Mouse (Mus musculus) CH12.LX (cell line): ENCODE results near the gene Dusp3. TPM values are rescaled to one million over a fixed set of nuclear protein-coding genes. Genes with fewer than 3 reads are reported as not detected.
A peak's percentile ranks its signal among the peaks of the same experiment; 100 is the strongest.

Experiments
- DNase-seq: peaks from one replicate; pipeline ENCODE4 v3.0.0-alpha.2; 2013; ENCODE audit errors: extremely low read depth
- H3K27ac ChIP-seq: 2 replicates; pipeline ENCODE4 v1.5.1; 2012; ENCODE audit warnings: low read depth, mild to moderate bottlenecking, control low read depth, moderate library complexity; ENCODE audit not compliant: insufficient read depth
- H3K27me3 ChIP-seq: replicated peaks from 2 replicates; pipeline ENCODE3; 2012; ENCODE audit warnings: inconsistent platforms
- H3K36me3 ChIP-seq, 2 experiments: replicated peaks in 1 of 2; 2 replicates each; pipeline versions ENCODE3 to v1.6.1; 2012; ENCODE audit warnings: inconsistent platforms in 1 of 2, low read length in 1 of 2, mild to moderate bottlenecking in 1 of 2, mixed read lengths in 1 of 2, moderate library complexity in 1 of 2; ENCODE audit not compliant: control insufficient read depth in 1 of 2, insufficient read depth in 1 of 2
- H3K4me1 ChIP-seq, 2 experiments: 2 replicates each; pipeline ENCODE4 v1.6.1; 2012; ENCODE audit warnings: inconsistent platforms in 1 of 2, moderate library complexity in 1 of 2; ENCODE audit not compliant: insufficient read depth in 2 of 2, control insufficient read depth in 1 of 2
- H3K4me2 ChIP-seq: 2 replicates; pipeline ENCODE4 v1.6.1; 2012; ENCODE audit warnings: low read depth, mild to moderate bottlenecking, control low read depth; ENCODE audit not compliant: poor library complexity, insufficient read depth, severe bottlenecking
- H3K4me3 ChIP-seq, 3 experiments: fragments of 150-350 bp in 1 of 3; sonication (generic) in 1 of 3; replicated peaks in 1 of 3; 2 replicates each; pipeline versions ENCODE3 to v1.5.1; 2011 to 2012; ENCODE audit warnings: low read depth in 2 of 3, low read length in 2 of 3, mild to moderate bottlenecking in 2 of 3, moderate library complexity in 2 of 3, control low read depth in 1 of 3, improper control_type of control experiment in 1 of 3, inconsistent platforms in 1 of 3, mixed read lengths in 1 of 3; ENCODE audit not compliant: poor library complexity in 1 of 3
- H3K79me2 ChIP-seq: replicated peaks from 2 replicates; pipeline ENCODE4 v1.6.1; 2012; ENCODE audit warnings: mild to moderate bottlenecking, moderate library complexity; ENCODE audit not compliant: control insufficient read depth, poor library complexity, insufficient read depth, severe bottlenecking; ENCODE audit errors: extremely low read depth
- H3K9ac ChIP-seq: 2 replicates; pipeline ENCODE4 v1.6.1; 2012; ENCODE audit warnings: low read depth, mild to moderate bottlenecking, control low read depth, moderate library complexity; ENCODE audit not compliant: insufficient read depth
- H3K9me3 ChIP-seq: replicated peaks from 2 replicates; pipeline ENCODE3; 2012; ENCODE audit warnings: low read length, inconsistent platforms, mixed read lengths
- CTCF ChIP-seq, 2 experiments: IDR thresholded peaks in 1 of 2; conservative IDR thresholded peaks in 1 of 2; 2 replicates each; pipeline ENCODE4 v1.5.1; 2011 to 2012; ENCODE audit warnings: low read depth in 2 of 2, low read length in 2 of 2, improper control_type of control experiment in 1 of 2, inconsistent platforms in 1 of 2, mild to moderate bottlenecking in 1 of 2, moderate library complexity in 1 of 2
- E2F4 ChIP-seq: IDR thresholded peaks from 2 replicates; pipeline ENCODE4 v1.6.1; 2011; ENCODE audit warnings: low read depth, low read length, improper control_type of control experiment; ENCODE audit not compliant: insufficient replicate concordance
- EP300 ChIP-seq: IDR thresholded peaks from 2 replicates; pipeline ENCODE4 v1.6.1; 2011; ENCODE audit warnings: low read length, improper control_type of control experiment
- GABPA ChIP-seq: IDR thresholded peaks from 2 replicates; pipeline ENCODE4 v1.6.1; 2012; ENCODE audit warnings: low read depth, low read length, improper control_type of control experiment, inconsistent platforms; ENCODE audit not compliant: insufficient replicate concordance
- IRF4 ChIP-seq: IDR thresholded peaks from 2 replicates; pipeline ENCODE4 v1.6.1; 2014; ENCODE audit warnings: low read depth, mild to moderate bottlenecking, inconsistent platforms, low read length, improper control_type of control experiment
- JUN ChIP-seq: IDR thresholded peaks from 2 replicates; pipeline ENCODE4 v1.6.1; 2011; ENCODE audit warnings: low read depth, mild to moderate bottlenecking, low read length, improper control_type of control experiment, moderate library complexity; ENCODE audit not compliant: insufficient read depth
- JUND ChIP-seq: conservative IDR thresholded peaks from 2 replicates; pipeline ENCODE4 v1.6.1; 2011; ENCODE audit warnings: low read depth, low read length, improper control_type of control experiment
- KAT2A ChIP-seq: IDR thresholded peaks from 2 replicates; pipeline ENCODE4 v1.6.1; 2012; ENCODE audit warnings: low read length, improper control_type of control experiment, inconsistent platforms; ENCODE audit not compliant: insufficient replicate concordance
- MAFK ChIP-seq: IDR thresholded peaks from 2 replicates; pipeline ENCODE4 v1.6.1; 2011; ENCODE audit warnings: low read length, improper control_type of control experiment; ENCODE audit not compliant: insufficient replicate concordance
- MAX ChIP-seq: IDR thresholded peaks from 2 replicates; pipeline ENCODE4 v1.6.1; 2011; ENCODE audit warnings: low read length, improper control_type of control experiment
- MXI1 ChIP-seq: IDR thresholded peaks from 2 replicates; pipeline ENCODE4 v1.6.1; 2011; ENCODE audit warnings: mild to moderate bottlenecking, low read depth, low read length, improper control_type of control experiment
- MYC ChIP-seq: IDR thresholded peaks from 2 replicates; pipeline ENCODE4 v1.6.1; 2011; ENCODE audit warnings: low read depth, mild to moderate bottlenecking, improper control_type of control experiment, low read length
- NELFE ChIP-seq: IDR thresholded peaks from 2 replicates; pipeline ENCODE4 v1.6.1; 2011; ENCODE audit warnings: low read depth, low read length, improper control_type of control experiment
- SMC3 ChIP-seq: IDR thresholded peaks from 2 replicates; pipeline ENCODE4 v1.6.1; 2011; ENCODE audit warnings: low read depth, low read length, improper control_type of control experiment
- TBP ChIP-seq: conservative IDR thresholded peaks from 2 replicates; pipeline ENCODE4 v1.6.1; 2011; ENCODE audit warnings: low read depth, low read length, improper control_type of control experiment
- UBTF ChIP-seq: IDR thresholded peaks from 2 replicates; pipeline ENCODE4 v1.6.1; 2012; ENCODE audit warnings: low read depth, mild to moderate bottlenecking, inconsistent platforms, low read length, improper control_type of control experiment, moderate library complexity
- ZNF384 ChIP-seq: IDR thresholded peaks from 2 replicates; pipeline ENCODE4 v1.6.1; 2012; ENCODE audit warnings: low read depth, low read length, improper control_type of control experiment, inconsistent platforms
- dilution Hi-C: fragments of 300-500 bp; cut with MboI; formaldehyde crosslinking; loops from 2 replicates; pipeline ENCODE4 v1.14.3; 2020; ENCODE audit warnings: low sequenced_read_pairs; ENCODE audit not compliant: extremely low pct_unique_long_range_greater_than_20kb, extremely low pct_ligation_motif_present
- in situ Hi-C: fragments of 300-500 bp; cut with MboI; formaldehyde crosslinking; loops from 3 replicates; pipeline ENCODE4 v1.14.3; 2019; ENCODE audit warnings: low sequenced_read_pairs, low pct_ligation_motif_present, low pct_unique_long_range_greater_than_20kb, mixed read lengths
- polyA plus RNA-seq: library from polyadenylated mRNA; unstranded; fragments of >175 nt; gene quantifications from 2 replicates; pipeline ENCODE4 v1.2.1, GENCODE M21; 2012; ENCODE audit warnings: low read depth; ENCODE audit not compliant: insufficient read length
- total RNA-seq, 2 experiments: library from RNA; depleted of rRNA; stranded (reverse); fragments of 300-350 nt in 1 of 2; fragments of >200 nt in 1 of 2; gene quantifications; 2 replicates each; pipeline ENCODE4 v1.2.3; 2012 to 2014

Dusp3 gene
- total and polyA plus RNA-seq, 3 experiments = 5.6 to 23.6 (median 20.8) TPM

DNA sequence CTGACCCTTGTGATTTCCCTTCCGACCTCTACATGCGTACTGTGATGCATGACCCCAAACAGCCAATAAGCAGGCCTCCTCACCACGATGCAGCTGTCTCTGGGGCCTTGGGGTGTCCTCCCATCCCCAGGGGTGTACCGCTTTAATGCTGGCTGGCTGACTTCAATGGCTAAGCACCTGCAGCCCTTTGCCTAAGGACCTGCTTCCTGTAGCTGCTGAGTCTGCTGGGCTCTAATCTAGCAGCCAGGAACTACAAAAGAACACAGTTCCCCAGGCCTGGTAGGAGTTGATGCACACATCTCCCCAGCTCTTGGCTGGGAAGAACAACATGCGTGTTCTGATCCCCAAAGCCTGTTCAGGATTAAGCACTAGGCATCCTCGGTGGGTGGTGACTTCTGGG lies 28.7 kb upstream of the Dusp3 start:
- Histone ChIP-seq H3K9ac (no peak overlapping the region), H3K4me1 (peaks cover 0 to 7% of the 10 kb centered on the region in 2 experiments; a peak in 2 of 4 replicates), H3K4me2 (no peak overlapping the region), H3K27ac (no peak overlapping the region), H3K79me2 (no peaks in the 10 kb centered on the region), H3K4me3 (no peak overlapping the region), H3K27me3 (peaks cover 91% of the 10 kb centered on the region), H3K36me3 (no peaks in the 10 kb centered on the region), H3K9me3 (peaks cover 3% of the 10 kb centered on the region)
- in situ Hi-C loops = no loop called here
- DNase-seq = peak; percentile 12
- no peak for TF ChIP-seq IRF4
- no peak for TF ChIP-seq SMC3
- no peak for TF ChIP-seq MAX
- TF ChIP-seq EP300 = no peak
- TF ChIP-seq KAT2A = no peak
- TF ChIP-seq JUND = no peak
- TF ChIP-seq MXI1 = no peak
- no peak for TF ChIP-seq MAFK
- TF ChIP-seq GABPA = no peak
- no peak for TF ChIP-seq UBTF
- TF ChIP-seq JUN = no peak
- no peak for TF ChIP-seq NELFE
- no peak for TF ChIP-seq TBP
- no peak for TF ChIP-seq MYC
- TF ChIP-seq E2F4 = no peak
- no peak for TF ChIP-seq ZNF384
- dilution Hi-C loops = no loop called here

DNA sequence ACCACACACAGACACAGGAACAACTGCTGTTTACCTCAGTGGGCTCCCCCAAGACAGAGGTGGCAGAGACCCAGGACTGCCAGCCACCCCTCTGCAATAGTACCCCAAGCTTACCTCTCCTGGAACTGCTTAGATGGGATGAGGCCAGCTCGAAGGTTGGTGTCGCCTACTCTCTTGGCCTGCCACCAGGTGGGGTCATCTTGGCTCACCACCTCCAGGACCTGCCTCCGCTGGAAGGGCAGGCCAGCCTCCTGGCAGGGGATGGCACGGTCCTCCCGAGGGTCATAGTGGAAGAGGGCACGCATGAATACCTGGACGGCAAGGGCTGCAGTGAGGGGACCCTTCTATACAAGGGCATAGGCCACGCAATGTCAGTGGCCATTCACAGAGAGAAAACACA lies 26.4 kb upstream of the Dusp3 start:
- DNase-seq = no peak
- H3K4me3 ChIP-seq = no peak overlapping the region
- H3K27me3 ChIP-seq = peaks cover 92% of the 10 kb centered on the region
- peaks cover 0 to 16% of the 10 kb centered on the region in 2 experiments; a peak in 2 of 4 replicates for H3K4me1 ChIP-seq
- peaks cover 3% of the 10 kb centered on the region for H3K9me3 ChIP-seq
- H3K27ac ChIP-seq = no peak overlapping the region
- no peaks in the 10 kb centered on the region for H3K79me2 ChIP-seq
- H3K36me3 ChIP-seq = no peaks in the 10 kb centered on the region
- no peak overlapping the region for H3K9ac ChIP-seq
- H3K4me2 ChIP-seq = no peak overlapping the region
- TF ChIP-seq CTCF (conservative IDR thresholded peaks at IDR 0.05 in 1 of 2, IDR thresholded peaks at IDR 0.05 in 1 of 2; ENCODE audit: low read depth in 2 of 2, low read length in 2 of 2) = 0 out of 4 replicates have a peak, but pooled peaks of 1 of the 2 experiments have one; percentile 14
- TF ChIP-seq ZNF384 = no peak
- in situ Hi-C loops (no loop called here), dilution Hi-C loops (no loop called here)
